Mouse (Mus musculus) large intestine, adult 2 months (tissue): ENCODE measurements around the gene Phf19. TPM values are rescaled to one million over a fixed set of nuclear protein-coding genes. Genes with fewer than 3 reads are reported as not detected.

ENCODE experiments used
- DNase-seq: peaks from one replicate; pipeline ENCODE4 v3.0.0-alpha.2; 2012; ENCODE audit warnings: low read depth, low spot score
- WGBS: fragments of 180-500 bp; shearing (Covaris S2); methylation state at CpG from one replicate; pipeline ENCODE4 v1.1.7; 2018; 5-methylcytosine and 5-hydroxymethylcytosine counted together
- polyA plus RNA-seq: library from polyadenylated mRNA; depleted of rRNA; stranded (reverse); fragments of >200 nt; gene quantifications from 2 replicates; pipeline ENCODE4 v1.2.3, GENCODE M21; 2012; rRNA removed

Gene Phf19
- 2.8 and 3.1 TPM in 2 replicates for polyA plus RNA-seq

DNA sequence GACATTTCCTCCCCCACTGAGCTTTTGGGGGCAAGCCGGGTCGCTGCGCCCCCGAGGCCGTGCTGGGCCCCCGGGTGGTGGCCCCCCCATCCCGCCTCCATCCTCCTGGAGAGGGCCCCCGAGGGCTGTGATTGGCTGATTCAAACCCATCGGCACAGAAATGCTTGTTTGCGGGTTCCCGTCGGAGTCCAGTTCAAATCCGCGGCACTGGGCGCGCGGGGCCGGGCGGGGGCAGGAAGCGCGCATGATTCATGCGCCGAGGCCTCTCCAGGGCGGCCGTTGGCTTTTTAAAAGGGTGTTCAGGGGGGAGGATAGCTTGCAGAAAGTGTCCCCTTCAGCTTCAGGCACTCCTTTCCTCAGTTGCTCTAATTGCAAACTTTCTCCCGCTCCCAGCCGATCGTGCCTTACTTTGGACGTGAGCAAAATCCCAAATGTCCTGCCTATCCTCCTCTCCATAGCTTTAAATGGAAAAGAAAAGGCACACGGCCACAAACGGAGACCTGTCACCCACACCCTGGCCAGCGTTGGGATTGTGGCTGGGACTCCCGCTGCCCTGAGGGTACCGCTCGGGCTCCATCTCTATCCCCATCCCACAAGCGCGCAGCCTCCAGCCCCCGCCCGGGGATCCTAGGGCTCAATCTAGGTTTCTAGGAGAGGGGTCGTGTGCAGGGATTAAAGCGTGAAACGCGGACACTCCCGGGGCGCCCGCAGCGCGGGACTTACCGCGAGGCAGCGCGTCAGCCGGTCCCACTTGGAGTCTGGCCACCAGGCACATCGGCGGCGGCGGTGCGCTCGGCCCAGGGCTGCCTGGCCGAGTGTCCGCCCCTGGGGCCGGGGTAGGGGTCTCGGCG lies at the start of gene Phf19:
Gene Phf19, minus strand, starts transcription at position 809 of the 851 bp plus-strand sequence.
- under 1% methylated on average over 64 of the region's 64 CpGs for WGBS
- DNase-seq, result no peak

- DNase-seq, result no peak
- WGBS, result 60% methylated on average over 13 of the region's 13 CpGs
Observed at GRCm38 (mm10) chr2:34963371-34963956, 49.6 kb upstream of the Phf19 start.

GRCm38 (mm10) chr2:34962893-34963292 lies 49.1 kb upstream of the Phf19 start:
- WGBS, result 76% methylated on average over 9 of the region's 9 CpGs
- no peak for DNase-seq

DNA sequence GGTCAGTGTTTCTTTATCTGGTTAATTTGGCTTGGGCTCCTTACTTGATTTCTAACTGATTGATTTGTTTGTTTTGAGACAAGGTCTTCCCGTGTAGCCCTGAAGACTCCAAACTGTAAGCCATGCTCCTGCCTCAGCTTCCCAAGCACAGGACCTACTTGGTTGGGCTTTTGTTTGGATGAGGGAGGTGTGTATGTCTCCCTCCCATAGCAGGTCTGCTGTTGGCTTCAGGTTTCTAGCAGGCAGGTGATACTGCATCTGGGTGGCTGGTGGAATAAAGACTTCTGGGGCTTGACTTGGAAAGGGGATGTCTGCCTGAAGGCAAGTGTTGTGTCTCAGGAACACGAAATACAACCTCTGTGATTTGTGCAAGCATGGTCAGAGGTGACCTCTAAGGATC lies 48.4 kb upstream of the Phf19 start:
- DNase-seq, result no peak
- 57% methylated on average over 2 of the region's 2 CpGs for WGBS

GRCm38 (mm10) chr2:34961481-34962036 lies 47.7 kb upstream of the Phf19 start, which contains the start of gene Traf1:
Traf1 (minus strand) TSS chr2:34961772.
- no peak for DNase-seq
- WGBS, result 3% methylated on average over 20 of the region's 20 CpGs

DNA sequence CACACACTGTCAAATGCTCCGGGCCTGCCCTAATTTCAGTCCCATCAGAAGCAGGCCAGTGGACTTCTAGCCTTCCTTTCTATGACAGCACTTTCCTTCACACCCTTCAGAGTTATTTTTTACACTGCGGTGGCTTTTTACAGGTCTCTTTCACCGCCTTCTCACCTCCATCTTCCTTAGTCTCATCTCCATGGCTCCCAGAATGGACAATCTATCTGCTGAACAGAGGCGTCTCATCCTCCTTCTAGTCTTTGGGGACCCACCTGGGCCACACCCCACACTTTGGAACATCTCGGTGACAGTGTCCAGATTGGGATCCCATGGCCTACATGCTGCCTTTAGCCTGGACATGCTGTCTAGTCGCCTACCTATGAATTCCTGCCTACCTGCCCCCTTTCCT lies 47.1 kb upstream of the Phf19 start:
- WGBS, result 46% methylated on average over 6 of the region's 6 CpGs
- no peak for DNase-seq

- WGBS, result 83% methylated on average over 5 of the region's 5 CpGs
- DNase-seq, result no peak
Observed at GRCm38 (mm10) chr2:34960466-34960865, 46.6 kb upstream of the Phf19 start.

GRCm38 (mm10) chr2:34958582-34958981 lies 44.8 kb upstream of the Phf19 start:
- no peak for DNase-seq
- WGBS, result 76% methylated on average over 7 of the region's 7 CpGs

DNA sequence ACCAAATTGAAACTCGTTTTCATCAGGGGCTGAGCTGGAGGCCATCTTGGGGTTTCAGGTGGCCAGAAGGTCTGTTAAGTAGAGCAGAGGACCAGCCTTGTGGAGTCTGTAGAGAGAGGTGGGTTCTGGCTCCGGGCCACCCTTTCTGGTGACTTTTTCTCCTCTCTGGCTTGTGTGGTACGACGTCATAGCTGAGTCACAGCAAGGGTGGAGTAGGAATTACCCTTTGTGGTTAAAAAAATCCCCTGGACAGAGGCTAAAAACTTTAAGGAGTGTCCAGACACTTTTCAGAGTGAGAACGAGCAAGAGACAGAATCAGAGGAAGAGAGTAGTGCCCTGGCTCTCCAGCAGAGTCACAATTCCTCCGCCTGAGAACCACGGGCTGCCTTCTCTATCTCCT lies 44.2 kb upstream of the Phf19 start:
- 70% methylated on average over 7 of the region's 7 CpGs for WGBS
- no peak for DNase-seq

DNA sequence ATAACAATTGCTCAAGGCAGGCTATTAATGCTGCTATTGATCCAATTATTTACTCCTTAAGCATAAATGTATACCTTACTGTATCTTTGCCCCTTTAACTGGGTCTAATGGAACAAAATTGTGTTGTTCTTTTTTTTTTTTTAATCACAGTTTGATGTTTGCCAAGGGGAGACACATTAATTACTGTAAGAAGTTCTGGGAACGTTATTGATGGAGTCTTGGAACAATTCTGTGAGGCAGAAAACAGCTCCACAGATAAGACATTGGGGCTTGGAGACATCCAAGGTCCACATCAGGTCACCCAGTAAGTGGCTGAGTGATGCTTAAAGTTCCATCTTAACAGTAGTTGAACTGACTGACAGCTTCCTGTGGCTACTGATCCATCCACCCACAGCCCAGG lies 43.6 kb upstream of the Phf19 start:
- no peak for DNase-seq
- WGBS, result 68% methylated on average over 1 of the region's 1 CpGs

GRCm38 (mm10) chr2:34956941-34957340 lies 43.1 kb upstream of the Phf19 start:
- 65% methylated on average over 5 of the region's 5 CpGs for WGBS
- DNase-seq, result no peak

DNA sequence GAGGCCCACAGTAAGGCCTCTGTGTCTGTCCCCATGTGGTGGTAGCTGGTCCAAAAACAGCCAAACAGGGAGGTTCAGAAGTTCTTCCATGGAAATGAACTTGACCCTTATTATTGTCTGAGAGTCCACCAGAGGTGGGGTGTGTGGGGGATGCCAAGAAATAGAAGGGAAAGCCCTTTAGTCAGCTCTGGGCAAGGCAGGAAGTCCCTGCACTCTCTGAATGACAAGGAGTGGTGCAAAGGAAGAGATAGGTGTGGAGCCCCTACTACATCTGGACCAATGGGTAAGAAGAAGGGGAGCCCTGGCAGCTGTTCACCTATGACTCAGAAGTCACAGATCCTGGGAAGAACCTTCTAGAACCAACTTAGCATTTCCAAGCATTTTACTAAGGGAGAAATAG lies 40.5 kb upstream of the Phf19 start:
- no peak for DNase-seq

DNA sequence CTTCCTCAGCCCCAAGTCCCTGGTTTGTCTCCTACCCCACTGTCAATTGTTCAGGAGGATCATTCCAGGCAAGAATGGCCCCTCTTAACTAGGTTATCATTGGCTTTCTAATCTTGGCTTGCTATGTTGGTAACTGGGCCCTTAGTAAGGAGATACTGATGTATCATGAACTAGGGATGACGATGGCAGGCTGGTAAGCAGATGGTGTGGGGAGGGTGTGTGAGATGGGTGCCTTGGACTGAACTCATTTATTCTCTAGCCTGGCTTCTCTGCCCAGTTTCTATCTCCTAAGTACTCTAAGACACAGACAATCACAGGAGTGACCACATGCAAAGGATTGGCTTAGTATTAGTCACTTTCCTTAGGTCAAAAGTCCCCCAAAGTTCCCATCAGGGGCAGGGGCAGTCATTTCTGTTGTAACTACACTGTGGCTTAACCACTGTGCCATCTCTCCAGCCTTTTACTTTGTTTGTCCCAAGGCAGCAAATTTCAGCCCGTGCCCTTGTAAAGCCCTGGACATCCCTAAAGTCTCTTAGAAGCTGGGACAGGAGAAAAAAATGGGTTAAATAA lies 39.8 kb upstream of the Phf19 start:
- WGBS, result 92% methylated on average over 2 of the region's 2 CpGs
- no peak for DNase-seq

DNA sequence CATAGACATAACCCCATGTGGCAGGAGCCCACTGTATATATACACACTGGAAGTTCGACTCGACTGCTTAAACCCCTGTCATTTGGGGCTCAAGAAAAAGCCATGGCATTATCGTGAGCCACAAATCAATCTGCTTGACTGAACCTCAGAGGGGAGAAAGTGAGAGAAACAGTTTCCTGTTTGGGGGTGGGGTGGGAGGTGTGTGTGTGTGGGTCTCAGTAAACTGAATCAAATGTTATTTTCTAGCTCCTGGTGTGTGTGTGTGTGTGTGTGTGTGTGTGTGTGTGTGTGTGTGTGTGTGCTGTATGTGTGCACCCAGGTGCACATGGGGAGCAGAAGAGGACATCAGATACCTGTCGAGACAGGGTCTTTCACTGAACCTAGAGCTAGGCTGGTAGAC lies 39.2 kb upstream of the Phf19 start:
- 78% methylated on average over 4 of the region's 4 CpGs for WGBS

GRCm38 (mm10) chr2:34951469-34951868 lies 37.6 kb upstream of the Phf19 start:
- no peak for DNase-seq

More for the DNA sequence above, 39.2 kb upstream of the Phf19 start:
- no peak for DNase-seq

DNA sequence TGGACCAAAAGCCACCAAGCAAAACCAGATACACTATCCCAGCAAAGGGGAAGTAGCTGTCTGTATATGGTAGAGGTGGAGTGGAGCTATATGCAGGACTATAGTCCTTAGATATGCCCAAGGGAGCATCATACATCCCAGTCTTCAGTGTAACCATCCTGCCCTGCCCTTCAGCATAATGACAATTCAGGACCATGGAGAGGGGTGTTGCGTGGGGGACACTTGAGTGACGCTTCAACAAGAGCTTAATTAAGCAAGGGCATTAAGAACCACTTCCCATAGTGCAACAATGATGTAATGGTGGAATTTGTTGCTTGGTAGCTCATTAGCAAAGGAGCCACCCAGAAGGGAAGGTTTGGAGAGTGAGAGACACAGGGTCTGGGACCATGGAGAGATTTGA lies 34.8 kb upstream of the Phf19 start:
- 52% methylated on average over 2 of the region's 2 CpGs for WGBS
- no peak for DNase-seq

DNA sequence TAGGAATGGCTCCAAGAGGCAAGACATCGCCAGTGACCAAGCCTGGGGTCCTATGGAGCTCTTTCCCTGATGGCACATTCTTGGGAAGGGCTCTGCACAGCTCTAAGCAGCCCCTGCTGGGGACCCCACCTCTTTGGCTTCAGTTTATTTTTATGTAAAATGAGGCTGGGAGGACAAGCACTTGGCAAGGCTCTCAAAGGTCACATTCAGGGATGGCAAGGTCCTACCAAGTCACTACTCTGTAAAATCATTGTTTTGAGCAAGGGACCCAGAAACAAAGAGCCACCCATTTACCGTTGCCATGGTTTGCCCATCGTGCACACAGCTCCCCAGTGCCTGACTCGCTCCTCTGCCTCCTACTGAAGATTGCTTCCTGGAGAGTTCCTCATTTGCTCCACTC lies 32.2 kb upstream of the Phf19 start:
- WGBS, result 82% methylated on average over 4 of the region's 4 CpGs
- no peak for DNase-seq

DNA sequence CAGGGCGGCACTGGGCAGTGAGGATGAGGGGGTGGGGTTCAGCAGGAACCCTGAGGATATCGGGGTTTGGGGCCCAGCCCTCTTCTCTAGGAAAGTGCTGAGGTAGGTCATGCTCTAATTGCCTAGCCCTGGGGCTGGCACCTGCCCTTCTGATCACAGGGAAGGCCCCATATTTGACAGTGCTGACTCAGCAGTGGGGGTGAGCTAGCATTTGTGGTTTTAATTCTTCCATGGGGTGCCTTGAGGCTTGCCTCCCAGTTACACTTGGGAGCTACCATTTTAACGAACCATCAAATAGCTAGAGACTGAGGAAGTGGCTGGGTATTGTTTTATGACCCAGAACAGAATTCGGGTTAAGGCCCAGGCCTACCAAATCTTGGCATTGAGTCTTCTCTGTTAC lies 31.8 kb upstream of the Phf19 start:
- 72% methylated on average over 4 of the region's 4 CpGs for WGBS

DNA sequence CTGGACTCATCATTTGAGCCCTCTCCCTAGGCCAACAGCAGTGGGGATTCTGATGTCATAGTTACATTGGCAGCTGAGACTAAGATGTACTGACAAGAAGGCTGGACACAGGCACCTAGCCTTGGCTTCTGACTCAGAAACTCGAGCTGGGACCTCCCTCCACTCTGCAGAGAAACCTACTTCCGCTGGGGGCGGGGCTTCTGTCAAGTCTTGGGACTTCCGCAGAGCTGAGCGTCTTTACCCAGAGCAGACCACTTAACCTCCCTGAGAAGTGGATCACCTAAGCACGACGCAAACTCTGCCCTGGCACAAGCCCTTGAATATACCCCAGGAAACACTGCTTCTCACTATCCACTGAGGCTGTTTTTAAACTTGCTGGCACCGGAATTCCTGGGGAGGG lies 30.9 kb upstream of the Phf19 start:
- WGBS, result 54% methylated on average over 8 of the region's 8 CpGs

More for the DNA sequence above, 31.8 kb upstream of the Phf19 start:
- DNase-seq, result no peak

GRCm38 (mm10) chr2:34943556-34944120 lies 29.8 kb upstream of the Phf19 start:
- 85% methylated on average over 13 of the region's 13 CpGs for WGBS

More for the DNA sequence above, 30.9 kb upstream of the Phf19 start:
- no peak for DNase-seq

More at GRCm38 (mm10) chr2:34943556-34944120, 29.8 kb upstream of the Phf19 start:
- no peak for DNase-seq
